Mouse (Mus musculus) hindbrain, embryonic 10.5 days (tissue): ENCODE data around the gene Itgav. TPM values are rescaled to one million over a fixed set of nuclear protein-coding genes. Genes with fewer than 3 reads are reported as not detected.

Experiments
- DNase-seq: peaks from one replicate; pipeline ENCODE4 v3.0.0-alpha.2; 2017; ENCODE audit warnings: low spot score
- H3K27ac ChIP-seq: fragments of 300-500 bp; sonication (generic); 2 replicates; pipeline ENCODE4 v1.5.1; 2016; ENCODE audit warnings: mild to moderate bottlenecking, moderate library complexity
- H3K27me3 ChIP-seq: fragments of 300-500 bp; sonication (generic); 2 replicates; pipeline ENCODE4 v1.6.1; 2016; ENCODE audit warnings: mild to moderate bottlenecking; ENCODE audit not compliant: poor library complexity, insufficient read depth, severe bottlenecking
- H3K36me3 ChIP-seq: fragments of 300-500 bp; sonication (generic); 2 replicates; pipeline ENCODE4 v1.6.1; 2016; ENCODE audit warnings: mild to moderate bottlenecking, moderate library complexity
- H3K4me1 ChIP-seq: fragments of 300-500 bp; sonication (generic); replicated peaks from 2 replicates; pipeline ENCODE4 v1.6.1; 2016; ENCODE audit warnings: mild to moderate bottlenecking
- H3K4me3 ChIP-seq: fragments of 300-500 bp; sonication (generic); 2 replicates; pipeline ENCODE4 v1.5.1; 2016; ENCODE audit warnings: mild to moderate bottlenecking, moderate library complexity
- H3K9me3 ChIP-seq: fragments of 300-500 bp; sonication (generic); 2 replicates; pipeline ENCODE4 v1.6.1; 2016; ENCODE audit warnings: mild to moderate bottlenecking, moderate library complexity
- whole genome bisulfite sequencing: fragments of 180-500 bp; shearing (Covaris S2); methylation state at CpG from one replicate; pipeline ENCODE4 v1.1.7; 2016; 5-methylcytosine and 5-hydroxymethylcytosine counted together
- polyA plus RNA-seq: library from polyadenylated mRNA; unstranded; fragments of >200 nt; fragmentation: Nextera tagmentation; extraction: Ambion mirVana; gene quantifications from 2 replicates; pipeline ENCODE4 v1.2.1, GENCODE M21; 2016

The Itgav gene
- polyA plus RNA-seq, 1 experiment from 2014 or later = 31.8 TPM

DNA sequence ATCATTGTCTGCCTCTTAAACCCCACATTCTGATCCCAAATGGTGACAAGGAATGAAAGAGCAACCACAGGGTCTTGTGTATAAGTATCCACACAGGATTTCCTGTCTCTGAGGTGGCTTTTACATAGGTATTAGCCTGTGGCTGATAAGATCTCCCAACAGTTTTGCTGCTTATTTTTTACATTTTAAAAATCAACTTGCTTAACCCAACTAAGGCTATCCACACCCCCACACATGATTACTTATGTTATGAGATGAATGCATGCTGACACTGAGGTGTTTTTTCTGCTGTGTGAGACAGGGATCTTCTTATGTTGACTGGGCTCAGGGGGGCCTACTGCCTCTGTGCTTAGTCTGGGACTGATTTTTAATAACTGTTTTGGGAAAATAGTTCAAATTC lies 1.3 kb upstream of the Itgav start:
- Histone ChIP-seq H3K4me3 (no peak overlapping the region), H3K27me3 (no peaks in the 10 kb centered on the region), H3K4me1 (peaks cover 19% of the 10 kb centered on the region), H3K36me3 (no peaks in the 10 kb centered on the region), H3K9me3 (no peaks in the 10 kb centered on the region), H3K27ac (peak overlapping the region; percentile 95)
- DNase-seq = no peak

DNA sequence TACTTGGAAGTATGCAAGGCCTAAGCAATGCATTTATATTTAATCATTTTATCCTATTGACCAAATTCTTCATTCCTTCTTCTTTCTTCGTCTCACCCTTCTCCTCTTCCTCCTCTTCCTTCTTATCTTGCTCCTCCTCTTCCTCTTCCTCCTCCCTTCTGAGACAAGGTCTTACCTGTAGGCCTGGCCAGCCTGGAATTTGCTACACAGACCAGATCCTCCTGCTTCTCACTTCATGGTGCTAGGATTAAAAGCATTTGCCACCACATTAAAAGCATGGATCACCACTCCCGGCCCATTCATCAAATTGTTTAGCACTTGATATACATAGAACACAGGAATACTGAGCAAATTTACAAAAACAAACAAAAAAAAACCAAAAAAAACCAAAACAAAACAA lies 851 bp upstream of the Itgav start:
- Histone ChIP-seq H3K9me3 (no peaks in the 10 kb centered on the region), H3K27me3 (no peaks in the 10 kb centered on the region), H3K4me1 (peaks cover 19% of the 10 kb centered on the region), H3K4me3 (peak overlapping the region; percentile 87), H3K27ac (peak overlapping the region; percentile 95), H3K36me3 (no peaks in the 10 kb centered on the region)
- no peak for DNase-seq
- WGBS = 57% methylated on average over 2 of the region's 2 CpGs

DNA sequence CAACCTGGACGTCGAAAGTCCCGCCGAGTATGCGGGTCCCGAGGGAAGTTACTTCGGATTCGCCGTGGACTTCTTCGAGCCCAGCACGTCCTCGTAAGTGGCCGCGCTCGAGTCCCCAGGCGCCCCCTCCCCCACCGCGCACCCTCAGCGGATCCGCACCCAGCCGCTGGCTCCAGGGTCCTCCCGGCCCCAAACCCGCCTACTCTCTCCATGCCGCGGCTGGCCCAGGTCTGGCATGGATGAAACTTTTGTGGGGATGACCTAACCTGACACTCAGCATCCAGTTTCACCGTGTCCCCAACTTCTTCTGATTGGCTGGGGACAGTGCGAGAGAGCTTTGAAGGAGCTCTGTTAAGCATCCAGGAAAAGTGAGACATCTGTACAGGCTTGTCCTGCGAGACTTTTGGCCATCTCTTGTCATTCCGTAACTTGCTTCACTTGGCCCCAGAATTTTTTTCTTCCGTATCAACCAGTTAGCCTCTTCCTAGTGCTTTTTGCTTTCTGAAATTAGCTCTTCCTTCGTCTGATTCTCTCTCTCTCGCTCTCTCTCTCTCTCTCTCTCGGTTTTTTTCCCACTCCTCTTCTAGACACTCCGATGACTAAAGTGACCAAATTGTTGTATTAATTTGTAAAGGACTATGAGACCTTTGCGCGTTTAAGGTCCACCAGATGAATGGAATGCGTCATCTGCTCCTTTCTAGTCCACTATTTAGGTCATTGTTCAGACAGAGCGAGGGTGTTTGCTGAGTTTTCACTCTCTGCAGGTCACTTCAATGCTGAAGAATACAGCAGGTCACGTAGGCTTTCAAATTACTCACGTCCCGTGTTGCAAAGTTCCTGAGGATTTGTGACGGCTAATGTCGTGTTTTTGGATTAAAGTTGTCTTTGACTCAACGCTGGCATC lies 882 bp downstream of the Itgav start:
- Histone ChIP-seq H3K27ac (peak overlapping the region; percentile 95), H3K4me3 (peak overlapping the region; percentile 87), H3K4me1 (peaks cover 19% of the 10 kb centered on the region), H3K9me3 (no peaks in the 10 kb centered on the region), H3K27me3 (no peaks in the 10 kb centered on the region), H3K36me3 (no peaks in the 10 kb centered on the region)
- peak; percentile 70 for DNase-seq
- WGBS = 5% methylated on average over 44 of the region's 44 CpGs

DNA sequence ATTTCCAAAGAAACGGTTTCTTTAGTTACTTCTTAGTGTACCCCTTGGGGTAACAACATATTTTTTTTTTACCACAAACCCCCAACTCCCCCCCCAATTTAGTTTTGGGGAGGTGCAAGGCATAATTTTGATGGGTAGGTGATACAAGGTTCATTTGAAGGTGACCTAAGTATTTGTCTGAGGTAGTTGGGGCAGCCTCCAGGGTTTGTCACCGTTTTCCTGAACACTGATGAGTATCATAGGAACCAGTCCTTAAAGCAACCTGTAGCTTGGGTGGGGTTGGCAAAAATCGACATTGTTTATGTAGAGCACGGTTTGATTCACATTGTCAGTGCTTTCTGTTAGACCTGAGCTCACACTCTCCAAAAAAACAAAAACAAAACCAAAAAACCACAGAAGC lies 1.6 kb downstream of the Itgav start:
- H3K36me3 ChIP-seq = 0 out of 2 replicates have a peak, but pooled peaks cover under 1% of the 10 kb centered on the region
- no peak for DNase-seq
- H3K4me3 ChIP-seq = peak overlapping the region; percentile 87
- H3K4me1 ChIP-seq = peaks cover 19% of the 10 kb centered on the region
- H3K27me3 ChIP-seq = no peaks in the 10 kb centered on the region
- peak overlapping the region; percentile 95; the same call in 1 of the 2 replicates for H3K27ac ChIP-seq
- 75% methylated on average over 4 of the region's 4 CpGs for WGBS
- no peaks in the 10 kb centered on the region for H3K9me3 ChIP-seq

DNA sequence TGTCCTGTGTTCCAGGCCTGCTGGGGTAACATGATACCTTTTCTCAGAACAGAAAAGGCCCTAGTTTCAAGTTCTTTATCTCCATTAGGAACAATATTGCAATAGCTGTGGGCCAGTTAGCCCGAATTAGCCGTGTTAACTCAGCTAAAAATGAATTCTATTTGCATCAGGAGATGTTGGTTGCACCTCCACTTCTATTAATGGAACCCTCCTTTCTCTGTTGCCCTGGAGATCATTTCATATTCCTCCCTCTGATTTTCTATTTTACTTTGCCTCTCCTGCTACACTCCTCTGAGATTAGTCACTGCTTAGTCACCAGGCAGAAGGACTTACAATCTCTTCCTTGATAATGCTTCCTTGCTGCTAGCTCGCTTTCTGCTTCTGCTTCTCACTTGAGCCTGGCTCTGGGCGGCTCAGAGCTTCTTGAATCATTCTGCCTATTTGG lies 4.1 kb downstream of the Itgav start:
- no peak for DNase-seq
- 75% methylated on average over 4 of the region's 4 CpGs for WGBS

DNA sequence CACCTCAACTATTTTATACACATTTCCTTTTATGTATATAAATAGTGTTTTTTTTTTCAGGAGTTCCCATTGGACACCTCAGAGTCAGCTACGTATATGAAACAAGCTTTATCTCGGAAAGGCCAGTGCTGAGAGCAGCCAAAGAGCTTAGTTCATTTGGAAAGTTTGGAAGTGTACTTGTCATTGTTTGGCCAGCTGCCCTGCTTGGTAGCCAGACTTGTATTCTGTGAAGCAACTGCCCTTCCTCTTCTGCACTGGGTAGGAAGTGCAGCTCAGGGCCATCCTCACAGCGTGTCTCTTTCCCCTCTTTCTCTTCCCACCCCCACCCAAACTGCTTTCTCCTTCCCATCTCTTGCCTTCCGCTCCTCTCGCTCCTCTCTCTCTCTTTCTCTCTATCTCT lies 5.1 kb downstream of the Itgav start:
- 0 out of 2 replicates have a peak, but pooled peaks cover 4% of the 10 kb centered on the region for H3K36me3 ChIP-seq
- peaks cover 7% of the 10 kb centered on the region; the same call in 1 of the 2 replicates for H3K4me1 ChIP-seq
- no peak overlapping the region for H3K27ac ChIP-seq
- no peaks in the 10 kb centered on the region for H3K27me3 ChIP-seq
- no peak overlapping the region for H3K4me3 ChIP-seq
- WGBS = 83% methylated on average over 5 of the region's 5 CpGs
- no peaks in the 10 kb centered on the region for H3K9me3 ChIP-seq
- no peak for DNase-seq

More for the DNA sequence above, 4.1 kb downstream of the Itgav start:
- no peaks in the 10 kb centered on the region for H3K9me3 ChIP-seq
- 0 out of 2 replicates have a peak, but pooled peaks cover 4% of the 10 kb centered on the region for H3K36me3 ChIP-seq
- H3K27me3 ChIP-seq = no peaks in the 10 kb centered on the region
- H3K4me3 ChIP-seq = no peak overlapping the region
- H3K4me1 ChIP-seq = peaks cover 13% of the 10 kb centered on the region
- H3K27ac ChIP-seq = no peak overlapping the region

DNA sequence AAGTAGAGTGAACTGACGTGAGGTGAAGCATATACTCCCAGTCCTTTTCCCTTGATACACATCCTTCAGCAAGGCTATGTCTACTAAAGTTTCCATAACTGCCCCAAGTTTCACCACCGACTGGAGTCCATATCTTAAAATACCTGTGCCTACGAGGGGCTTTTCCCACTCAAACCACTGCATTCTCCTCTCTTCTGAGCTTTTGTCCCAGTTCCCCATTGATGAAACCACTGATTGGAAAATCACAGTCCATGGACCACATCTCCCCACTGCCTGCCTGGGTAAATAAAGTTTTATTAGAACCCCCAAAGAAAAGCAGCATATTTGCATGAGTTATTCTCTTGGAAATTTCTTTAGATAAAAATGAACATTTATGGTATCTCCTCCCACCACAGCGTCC lies 8.7 kb downstream of the Itgav start:
- no peak overlapping the region for H3K4me3 ChIP-seq
- H3K27ac ChIP-seq = no peak overlapping the region
- 90% methylated on average over 4 of the region's 4 CpGs for WGBS
- no peaks in the 10 kb centered on the region for H3K9me3 ChIP-seq
- no peak for DNase-seq
- no peaks in the 10 kb centered on the region for H3K27me3 ChIP-seq
- H3K4me1 ChIP-seq = no peaks in the 10 kb centered on the region
- H3K36me3 ChIP-seq = peaks cover 17% of the 10 kb centered on the region

DNA sequence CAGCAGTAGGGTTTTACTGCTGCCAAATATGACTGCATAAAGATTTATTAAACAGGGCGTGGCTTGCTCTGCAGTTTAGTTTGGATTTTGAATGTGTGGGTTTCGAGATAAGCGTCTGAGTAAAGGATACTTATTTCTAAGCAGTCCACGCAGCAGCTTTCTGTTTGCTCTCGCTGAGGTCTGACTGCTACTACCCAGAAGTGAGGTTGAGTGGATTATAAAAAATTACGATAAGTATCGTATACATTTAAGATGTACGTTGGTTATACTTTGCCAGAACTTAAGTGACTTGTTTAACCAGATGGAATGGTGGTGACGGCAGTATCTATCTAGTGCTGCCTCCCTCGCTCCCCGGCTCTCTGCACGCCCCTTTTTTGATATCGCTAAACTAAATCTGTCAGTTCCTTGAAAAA lies 9.8 kb downstream of the Itgav start:
- WGBS = 95% methylated on average over 13 of the region's 13 CpGs
- Histone ChIP-seq H3K4me3 (no peak overlapping the region), H3K27me3 (no peaks in the 10 kb centered on the region), H3K9me3 (no peaks in the 10 kb centered on the region), H3K36me3 (peaks cover 26% of the 10 kb centered on the region), H3K27ac (no peak overlapping the region), H3K4me1 (no peaks in the 10 kb centered on the region)
- no peak for DNase-seq

DNA sequence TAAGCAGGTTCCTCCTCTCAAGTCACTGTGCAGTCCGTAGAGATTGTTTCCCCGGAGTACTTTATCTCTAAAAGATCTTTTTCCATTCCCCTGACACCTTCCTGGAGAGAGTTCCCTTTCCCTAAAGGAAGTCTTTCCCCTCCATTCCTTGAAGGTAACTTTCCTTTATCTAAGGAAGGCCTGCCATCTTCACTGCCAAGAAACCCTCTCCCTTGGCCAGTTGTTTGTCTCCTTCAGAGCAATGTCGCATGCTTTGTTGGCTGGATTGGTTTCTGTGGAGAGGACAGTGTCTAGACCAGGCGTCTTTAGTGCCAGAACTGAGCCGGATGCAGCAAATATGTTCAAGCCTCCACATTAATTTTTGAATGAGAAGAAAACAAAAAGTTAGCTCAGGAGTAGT lies 11.1 kb downstream of the Itgav start:
- no peak for DNase-seq
- Histone ChIP-seq H3K36me3 (peaks cover 33% of the 10 kb centered on the region), H3K4me1 (peaks cover 10% of the 10 kb centered on the region), H3K27ac (no peak overlapping the region), H3K4me3 (no peak overlapping the region), H3K27me3 (no peaks in the 10 kb centered on the region), H3K9me3 (no peaks in the 10 kb centered on the region)
- 84% methylated on average over 5 of the region's 5 CpGs for WGBS

DNA sequence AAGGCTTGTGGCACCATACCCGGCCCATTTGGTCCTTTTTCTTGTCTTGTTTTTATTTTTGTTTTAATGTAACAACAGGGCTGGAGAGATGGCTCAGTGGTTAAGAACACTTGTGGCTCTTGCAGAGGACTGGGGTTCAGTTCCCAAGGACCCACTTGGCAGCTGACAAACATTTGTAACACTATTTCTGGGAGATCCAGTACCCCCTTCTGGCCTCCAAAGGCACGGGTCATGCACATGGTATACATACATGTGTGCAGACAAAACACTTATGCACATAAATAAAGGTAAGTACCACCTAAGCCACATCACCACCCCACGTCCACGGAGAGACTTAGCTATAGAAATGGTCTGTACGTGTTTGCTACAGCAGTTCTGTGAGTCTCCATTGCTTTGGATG lies 12.6 kb downstream of the Itgav start:
- peaks cover 29% of the 10 kb centered on the region for H3K36me3 ChIP-seq
- H3K4me1 ChIP-seq = peaks cover 16% of the 10 kb centered on the region
- WGBS = 92% methylated on average over 5 of the region's 5 CpGs
- no peak overlapping the region for H3K4me3 ChIP-seq
- H3K9me3 ChIP-seq = no peaks in the 10 kb centered on the region
- no peak for DNase-seq
- H3K27me3 ChIP-seq = no peaks in the 10 kb centered on the region
- H3K27ac ChIP-seq = no peak overlapping the region

DNA sequence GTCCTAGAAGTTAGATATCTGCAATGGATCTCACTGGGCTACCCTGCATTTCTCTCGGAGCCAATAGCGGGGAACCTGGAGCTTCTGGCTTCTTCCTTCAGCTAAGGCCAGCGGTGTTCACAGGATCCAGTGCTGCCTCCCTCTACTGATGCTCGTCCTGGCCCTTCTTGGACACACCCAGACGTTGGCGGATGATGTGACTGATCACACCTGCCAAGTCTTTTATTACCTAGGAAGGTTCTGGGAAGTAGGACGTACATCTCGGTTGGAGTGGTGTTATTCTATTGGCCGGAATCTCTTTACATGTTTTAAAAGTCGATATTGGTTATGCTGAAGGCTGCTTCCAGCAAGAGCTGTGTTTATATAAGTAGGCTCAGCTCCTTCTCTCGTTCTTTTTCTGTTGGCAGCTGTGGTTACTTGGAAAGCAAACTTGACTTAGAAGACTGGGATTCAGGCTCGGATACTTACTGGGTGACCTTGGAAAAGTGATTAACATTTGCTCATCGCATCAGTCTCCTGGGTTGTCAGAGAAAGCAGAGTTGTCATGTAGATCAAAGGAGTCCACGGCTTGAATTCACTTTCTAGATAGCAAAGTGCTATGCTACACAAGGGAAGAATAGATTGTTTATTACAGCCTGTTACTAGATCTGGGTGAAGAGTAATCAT lies 14.5 kb downstream of the Itgav start:
- no peak overlapping the region for H3K27ac ChIP-seq
- peaks cover 29% of the 10 kb centered on the region for H3K36me3 ChIP-seq
- H3K27me3 ChIP-seq = no peaks in the 10 kb centered on the region
- 88% methylated on average over 14 of the region's 14 CpGs for WGBS
- H3K4me3 ChIP-seq = no peak overlapping the region
- no peak for DNase-seq
- peaks cover 20% of the 10 kb centered on the region for H3K4me1 ChIP-seq
- no peaks in the 10 kb centered on the region for H3K9me3 ChIP-seq

DNA sequence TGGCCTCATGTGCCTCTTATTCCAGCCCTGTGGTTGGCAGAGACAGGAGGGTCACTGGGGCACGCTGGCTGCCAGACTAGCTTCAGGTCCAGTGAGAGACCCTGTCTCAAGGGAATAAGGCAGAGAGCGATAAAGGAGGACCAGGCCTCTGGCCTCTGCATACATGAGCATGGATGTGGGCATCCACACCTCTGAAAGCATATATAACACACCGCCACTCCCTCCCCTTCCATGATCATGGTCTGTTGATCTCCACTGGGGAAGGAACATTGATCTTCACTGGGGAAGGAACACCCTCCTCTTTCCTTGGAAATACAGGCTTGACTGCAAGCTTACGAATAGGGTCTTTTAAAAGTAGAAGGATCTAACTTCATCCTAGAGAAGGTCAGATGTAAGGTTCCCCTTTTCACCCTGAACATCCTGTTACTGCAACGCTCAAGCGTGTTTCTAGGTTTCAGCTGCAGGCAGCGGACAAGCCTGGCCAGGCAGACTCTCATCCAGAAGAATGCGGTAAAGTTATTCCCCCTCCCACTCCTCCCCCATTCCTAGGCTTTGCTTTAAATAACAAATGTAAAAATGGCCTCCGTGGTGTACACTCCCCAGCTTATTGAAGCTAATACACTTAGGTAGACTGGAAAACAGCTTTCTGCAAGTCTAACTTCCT lies 15.4 kb downstream of the Itgav start:
- Histone ChIP-seq H3K36me3 (peaks cover 29% of the 10 kb centered on the region), H3K4me1 (peaks cover 20% of the 10 kb centered on the region), H3K27ac (no peak overlapping the region), H3K27me3 (no peaks in the 10 kb centered on the region), H3K4me3 (no peak overlapping the region), H3K9me3 (no peaks in the 10 kb centered on the region)
- WGBS = 60% methylated on average over 9 of the region's 9 CpGs
- no peak for DNase-seq
